Mouse (Mus musculus) forebrain, embryonic 14.5 days (tissue): ENCODE data around the gene Gm34302. TPM values are rescaled to one million over a fixed set of nuclear protein-coding genes. Genes with fewer than 3 reads are reported as not detected.

Experiments
- ATAC-seq: fragments of 200-750 bp; cut with Nextera tagmentation; 2 replicates; pipeline ENCODE4 v1.8.0; 2017; ENCODE audit warnings: mild to moderate bottlenecking, moderate library complexity
- DNase-seq: peaks from one replicate; pipeline ENCODE4 v3.0.0-alpha.2; 2015; ENCODE audit warnings: low spot score
- H3K27ac ChIP-seq: fragments of 300-500 bp; sonication (generic); 2 replicates; pipeline ENCODE4 v1.5.1; 2014; ENCODE audit warnings: low read depth, mild to moderate bottlenecking, control low read depth, low read length, moderate library complexity
- H3K27me3 ChIP-seq: fragments of 300-500 bp; sonication (generic); replicated peaks from 2 replicates; pipeline ENCODE4 v1.6.1; 2014; ENCODE audit warnings: low read length, control low read depth, mixed read lengths; ENCODE audit not compliant: control insufficient read depth, insufficient read depth
- H3K36me3 ChIP-seq: fragments of 300-500 bp; sonication (generic); 2 replicates; pipeline ENCODE4 v1.6.1; 2014; ENCODE audit warnings: low read length, control low read depth; ENCODE audit not compliant: control insufficient read depth, insufficient read depth
- H3K4me1 ChIP-seq: fragments of 300-500 bp; sonication (generic); 2 replicates; pipeline ENCODE4 v1.6.1; 2014; ENCODE audit warnings: antibody characterized with exemption, low read length, control low read depth; ENCODE audit not compliant: control insufficient read depth, insufficient read depth
- H3K4me2 ChIP-seq: fragments of 300-500 bp; sonication (generic); 2 replicates; pipeline ENCODE4 v1.6.1; 2014; ENCODE audit warnings: mild to moderate bottlenecking, control low read depth, low read length
- H3K4me3 ChIP-seq: fragments of 300-500 bp; sonication (generic); 2 replicates; pipeline ENCODE4 v1.5.1; 2014; ENCODE audit warnings: low read depth, low read length, control low read depth
- H3K9ac ChIP-seq: fragments of 300-500 bp; sonication (generic); 2 replicates; pipeline ENCODE4 v1.6.1; 2014; ENCODE audit warnings: mild to moderate bottlenecking, low read length, control low read depth, moderate library complexity
- H3K9me3 ChIP-seq: fragments of 300-500 bp; sonication (generic); replicated peaks from 2 replicates; pipeline ENCODE4 v1.6.1; 2016; ENCODE audit warnings: low read length, control low read depth, mixed read lengths; ENCODE audit not compliant: control insufficient read depth
- WGBS: fragments of 180-500 bp; shearing (Covaris S2); extraction: QIAGEN DNeasy Blood & Tissue Kit; methylation state at CpG from one replicate; pipeline ENCODE4 v1.1.7; 2014; 5-methylcytosine and 5-hydroxymethylcytosine counted together
- polyA plus RNA-seq: library from polyadenylated mRNA; unstranded; fragments of >200 nt; fragmentation: Nextera tagmentation; extraction: Ambion mirVana; gene quantifications from 2 replicates; pipeline ENCODE4 v1.2.1, GENCODE M21; 2014

Gene Gm34302
- polyA plus RNA-seq, 1 experiment from 2014 or later = not detected

DNA sequence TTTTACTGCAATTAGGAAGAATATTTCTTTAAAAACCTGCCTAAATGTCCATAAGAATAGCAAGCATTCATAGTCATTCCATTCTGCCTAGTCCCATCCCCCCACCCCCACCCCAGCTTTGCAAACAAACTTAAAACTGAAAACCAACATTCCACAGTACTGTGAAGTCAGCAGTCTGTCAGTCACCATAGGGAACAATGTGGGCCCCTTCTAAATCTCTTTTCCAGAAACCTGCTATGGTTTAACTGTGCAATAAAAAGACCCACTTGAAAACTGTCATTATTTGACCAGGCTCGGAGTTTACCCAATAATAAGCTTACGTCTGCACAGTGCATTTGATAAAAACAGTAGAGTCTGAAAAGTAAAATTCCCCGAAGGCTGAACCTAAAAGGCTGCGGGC is 9.9 kb upstream of the Gm34302 start:
- Histone ChIP-seq H3K9me3 (no peaks in the 10 kb centered on the region), H3K9ac (no peak overlapping the region), H3K27ac (no peak overlapping the region), H3K4me2 (no peak overlapping the region), H3K4me1 (no peaks in the 10 kb centered on the region), H3K36me3 (no peaks in the 10 kb centered on the region), H3K27me3 (no peaks in the 10 kb centered on the region), H3K4me3 (no peak overlapping the region)
- DNase-seq (no peak), ATAC-seq (no peak)
- WGBS = 53% methylated on average over 4 of the region's 4 CpGs

DNA sequence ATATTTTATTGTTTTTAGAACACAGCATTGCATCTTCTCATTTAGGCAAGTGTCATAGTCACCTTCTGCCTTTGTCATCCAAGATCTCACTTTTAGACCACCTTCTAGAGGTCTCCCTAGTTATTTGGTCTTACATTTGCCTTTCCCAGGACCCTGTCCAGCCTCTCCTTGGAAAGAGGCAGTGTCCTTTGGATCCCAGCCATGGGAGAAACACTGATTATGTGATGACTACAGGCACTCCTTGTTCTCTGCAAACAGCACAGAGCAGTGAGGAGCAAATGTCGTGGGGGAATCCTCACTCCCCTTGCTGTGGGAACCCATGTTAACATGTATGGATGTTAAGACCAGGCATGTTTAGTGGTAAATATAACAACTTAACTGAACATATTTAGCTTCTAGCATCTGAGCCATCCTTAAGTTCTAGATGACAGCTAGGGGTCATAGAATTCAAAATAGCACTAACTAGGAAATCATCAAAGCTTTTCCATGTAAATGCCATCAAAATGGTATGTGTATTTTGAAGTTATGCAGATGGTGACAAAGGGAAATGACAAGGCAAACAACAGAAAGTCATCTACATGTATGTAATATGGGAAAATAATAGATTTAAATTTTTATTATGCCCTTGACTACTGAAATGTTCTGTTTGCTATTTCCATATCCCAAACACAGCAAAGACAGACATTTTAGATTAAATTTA is 43.1 kb downstream of the Gm34302 start:
- 75% methylated on average over 1 of the region's 1 CpGs for WGBS
- ATAC-seq = no peak
- no peak for DNase-seq

DNA sequence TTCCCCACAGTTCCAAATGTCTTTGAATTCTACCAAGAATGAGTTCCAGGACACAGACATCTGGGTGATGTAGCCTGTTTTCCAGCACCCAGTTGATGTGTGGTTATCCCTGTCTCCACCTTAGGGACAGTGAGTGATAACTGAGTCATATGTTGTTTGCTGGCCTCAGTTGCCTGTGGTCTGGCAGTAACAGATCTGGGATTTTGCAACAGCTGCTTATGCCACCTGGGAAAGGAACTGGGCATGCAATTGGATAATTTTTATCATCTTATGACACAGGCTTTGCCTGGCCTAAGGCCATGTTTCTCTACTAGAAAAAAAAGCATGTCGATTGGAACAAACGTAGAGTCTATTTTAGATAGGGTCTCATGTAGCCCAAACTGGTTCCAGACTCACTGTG is 43.9 kb downstream of the Gm34302 start:
- WGBS = 89% methylated on average over 2 of the region's 2 CpGs
- H3K4me1 ChIP-seq = no peaks in the 10 kb centered on the region
- H3K9me3 ChIP-seq = no peaks in the 10 kb centered on the region
- no peak for DNase-seq
- no peak for ATAC-seq
- no peak overlapping the region for H3K9ac ChIP-seq
- no peak overlapping the region for H3K4me3 ChIP-seq
- H3K36me3 ChIP-seq = no peaks in the 10 kb centered on the region
- H3K4me2 ChIP-seq = no peak overlapping the region
- H3K27me3 ChIP-seq = no peaks in the 10 kb centered on the region
- no peak overlapping the region for H3K27ac ChIP-seq

More for the DNA sequence above, 43.1 kb downstream of the Gm34302 start:
- H3K9me3 ChIP-seq = no peaks in the 10 kb centered on the region
- H3K4me3 ChIP-seq = no peak overlapping the region
- H3K27me3 ChIP-seq = no peaks in the 10 kb centered on the region
- no peak overlapping the region for H3K9ac ChIP-seq
- no peak overlapping the region for H3K4me2 ChIP-seq
- H3K4me1 ChIP-seq = no peaks in the 10 kb centered on the region
- H3K36me3 ChIP-seq = no peaks in the 10 kb centered on the region
- H3K27ac ChIP-seq = no peak overlapping the region

DNA sequence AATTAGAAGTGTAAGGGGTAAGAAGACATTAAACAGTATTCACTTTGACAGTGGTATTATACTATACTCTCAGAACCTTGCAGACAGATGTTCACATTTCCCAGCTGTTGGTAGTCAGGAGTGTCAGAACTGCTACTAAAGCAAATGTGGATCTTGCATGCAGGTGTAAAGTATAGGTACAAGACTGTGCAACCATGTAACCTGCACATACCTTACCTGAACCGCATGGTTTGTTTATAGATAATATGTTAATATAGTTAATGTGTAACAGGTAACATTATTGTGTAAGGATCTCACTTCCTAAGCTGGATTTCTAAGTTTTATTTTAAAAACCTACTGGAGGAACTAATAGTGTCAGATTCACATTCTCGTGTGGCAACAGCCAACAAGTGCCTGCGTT is 44.8 kb downstream of the Gm34302 start:
- H3K4me1 ChIP-seq = no peaks in the 10 kb centered on the region
- WGBS = 85% methylated on average over 3 of the region's 3 CpGs
- no peak for DNase-seq
- no peak overlapping the region for H3K4me2 ChIP-seq
- H3K9ac ChIP-seq = no peak overlapping the region
- no peaks in the 10 kb centered on the region for H3K27me3 ChIP-seq
- ATAC-seq = no peak
- no peaks in the 10 kb centered on the region for H3K36me3 ChIP-seq
- H3K27ac ChIP-seq = no peak overlapping the region
- H3K9me3 ChIP-seq = no peaks in the 10 kb centered on the region
- H3K4me3 ChIP-seq = no peak overlapping the region

Other genes starting within 250 kb of the Gm34302 start
- gene Mme, start 242.3 kb downstream of the Gm34302 start, polyA plus RNA-seq = 4.0 and 4.3 TPM in 2 replicates